Mouse (Mus musculus): Measurements from ENCODE around the gene Galntl6. TPM values are rescaled to one million over a fixed set of nuclear protein-coding genes. Genes with fewer than 3 reads are reported as not detected.

Galntl6 gene
- polyA plus RNA-seq, 1 experiment from 2014 or later, result 17.5 TPM

- H3K9ac ChIP-seq, result no peak overlapping the region
- H3K27me3 ChIP-seq, result no peaks in the 10 kb centered on the region
- H3K27ac ChIP-seq (replicated peaks), result no peak overlapping the region
- no peaks in the 10 kb centered on the region for H3K36me3 ChIP-seq
- H3K4me3 ChIP-seq, result no peak overlapping the region
- H3K4me1 ChIP-seq (replicated peaks), result no peaks in the 10 kb centered on the region
- WGBS, result 61% methylated on average over 8 of the region's 8 CpGs
- H3K4me2 ChIP-seq, result no peak overlapping the region
- no peak for ATAC-seq (ENCODE audit: low FRiP score, low read depth)
- H3K9me3 ChIP-seq, result no peaks in the 10 kb centered on the region
Measured at GRCm38 (mm10) chr8:57741309-57741708, 1171.1 kb downstream of the Galntl6 start.

- Histone ChIP-seq H3K4me3 (no peak overlapping the region), H3K27ac (replicated peaks) (no peak overlapping the region), H3K4me2 (no peak overlapping the region), H3K9me3 (no peaks in the 10 kb centered on the region), H3K9ac (no peak overlapping the region), H3K4me1 (replicated peaks) (no peaks in the 10 kb centered on the region), H3K27me3 (no peaks in the 10 kb centered on the region), H3K36me3 (no peaks in the 10 kb centered on the region)
- 90% methylated on average over 4 of the region's 4 CpGs for WGBS
- no peak for ATAC-seq (ENCODE audit: low FRiP score, low read depth)
Measured at GRCm38 (mm10) chr8:57737281-57737680, 1175.2 kb downstream of the Galntl6 start.

GRCm38 (mm10) chr8:57732795-57733194 lies 1179.6 kb downstream of the Galntl6 start:
- Histone ChIP-seq H3K9me3 (no peaks in the 10 kb centered on the region), H3K27ac (replicated peaks) (no peak overlapping the region), H3K4me3 (no peak overlapping the region), H3K36me3 (no peaks in the 10 kb centered on the region), H3K27me3 (no peaks in the 10 kb centered on the region), H3K4me2 (no peak overlapping the region), H3K4me1 (replicated peaks) (no peaks in the 10 kb centered on the region), H3K9ac (no peak overlapping the region)
- no peak for ATAC-seq (ENCODE audit: low FRiP score, low read depth)
- WGBS, result 12% methylated on average over 2 of the region's 2 CpGs

GRCm38 (mm10) chr8:57731666-57732065 lies 1180.8 kb downstream of the Galntl6 start:
- Histone ChIP-seq H3K36me3 (no peaks in the 10 kb centered on the region), H3K9me3 (no peaks in the 10 kb centered on the region), H3K9ac (no peak overlapping the region), H3K27ac (replicated peaks) (no peak overlapping the region), H3K4me1 (replicated peaks) (no peaks in the 10 kb centered on the region), H3K4me3 (no peak overlapping the region), H3K4me2 (no peak overlapping the region), H3K27me3 (no peaks in the 10 kb centered on the region)
- 65% methylated on average over 8 of the region's 8 CpGs for WGBS
- ATAC-seq (ENCODE audit: low FRiP score, low read depth), result no peak

- Histone ChIP-seq H3K27ac (replicated peaks) (no peak overlapping the region), H3K4me1 (replicated peaks) (no peaks in the 10 kb centered on the region), H3K9me3 (no peaks in the 10 kb centered on the region), H3K27me3 (no peaks in the 10 kb centered on the region), H3K36me3 (no peaks in the 10 kb centered on the region), H3K9ac (no peak overlapping the region), H3K4me3 (no peak overlapping the region), H3K4me2 (no peak overlapping the region)
- 59% methylated on average over 2 of the region's 2 CpGs for WGBS
- ATAC-seq (ENCODE audit: low FRiP score, low read depth), result no peak
Measured at GRCm38 (mm10) chr8:57728276-57728675, 1184.2 kb downstream of the Galntl6 start.

GRCm38 (mm10) chr8:57724843-57725627 lies 1187.4 kb downstream of the Galntl6 start:
- Histone ChIP-seq H3K9me3 (no peaks in the 10 kb centered on the region), H3K4me1 (replicated peaks) (no peaks in the 10 kb centered on the region), H3K9ac (no peak overlapping the region), H3K27ac (replicated peaks) (no peak overlapping the region), H3K4me3 (no peak overlapping the region), H3K4me2 (no peak overlapping the region), H3K27me3 (no peaks in the 10 kb centered on the region), H3K36me3 (no peaks in the 10 kb centered on the region)
- 96% methylated on average over 13 of the region's 13 CpGs for WGBS
- ATAC-seq (ENCODE audit: low FRiP score, low read depth), result no peak

Other genes starting within 250 kb of the Galntl6 start
- gene BC030500, start 885 bp downstream of the Galntl6 start, polyA plus RNA-seq (2015; fragmentation: Nextera tagmentation; extraction: Ambion mirVana), result 13.7 and 19.4 TPM in 2 replicates